Mouse (Mus musculus) kidney, embryonic 14.5 days (tissue): ENCODE measurements around the gene Rpgrip1l. TPM values are rescaled to one million over a fixed set of nuclear protein-coding genes. Genes with fewer than 3 reads are reported as not detected.
A peak's percentile ranks its signal among the peaks of the same experiment; 100 is the strongest.

ENCODE experiments used
- ATAC-seq: fragments of 200-750 bp; cut with Nextera tagmentation; 2 replicates; pipeline ENCODE4 v1.8.0; 2017; ENCODE audit warnings: moderate number of reproducible peaks, mild to moderate bottlenecking, moderate TSS enrichment, moderate library complexity; ENCODE audit not compliant: low FRiP score, low TSS enrichment
- H3K27ac ChIP-seq: fragments of 300-500 bp; sonication (generic); 2 replicates; pipeline ENCODE4 v1.5.1; 2014; ENCODE audit warnings: low read depth, mild to moderate bottlenecking, low read length, moderate library complexity, mixed read lengths
- H3K27me3 ChIP-seq: fragments of 300-500 bp; sonication (generic); 2 replicates; pipeline ENCODE4 v1.6.1; 2014; ENCODE audit warnings: mild to moderate bottlenecking, low read length; ENCODE audit not compliant: control insufficient read depth, insufficient read depth
- H3K36me3 ChIP-seq: fragments of 300-500 bp; sonication (generic); 2 replicates; pipeline ENCODE4 v1.6.1; 2014; ENCODE audit warnings: low read length, mixed read lengths; ENCODE audit not compliant: control insufficient read depth, insufficient read depth
- H3K4me1 ChIP-seq: fragments of 300-500 bp; sonication (generic); 2 replicates; pipeline ENCODE4 v1.6.1; 2014; ENCODE audit warnings: low read length, mixed read lengths; ENCODE audit not compliant: control insufficient read depth, insufficient read depth
- H3K4me2 ChIP-seq: fragments of 300-500 bp; sonication (generic); replicated peaks from 2 replicates; pipeline ENCODE4 v1.6.1; 2014; ENCODE audit warnings: low read depth, mild to moderate bottlenecking, low read length
- H3K4me3 ChIP-seq: fragments of 300-500 bp; sonication (generic); 2 replicates; pipeline ENCODE4 v1.5.1; 2014; ENCODE audit warnings: mild to moderate bottlenecking, low read length
- H3K9ac ChIP-seq: fragments of 300-500 bp; sonication (generic); 2 replicates; pipeline ENCODE4 v1.6.1; 2014; ENCODE audit warnings: low read depth, mild to moderate bottlenecking, low read length, moderate library complexity
- H3K9me3 ChIP-seq: fragments of 300-500 bp; sonication (generic); 2 replicates; pipeline ENCODE4 v1.6.1; 2016; ENCODE audit warnings: low read length; ENCODE audit not compliant: control insufficient read depth
- WGBS: fragments of 180-500 bp; shearing (Covaris S2); extraction: QIAGEN DNeasy Blood & Tissue Kit; methylation state at CpG from one replicate; pipeline ENCODE4 v1.1.7; 2014; 5-methylcytosine and 5-hydroxymethylcytosine counted together
- polyA plus RNA-seq: library from polyadenylated mRNA; unstranded; fragments of >200 nt; fragmentation: Nextera tagmentation; extraction: Ambion mirVana; gene quantifications from 2 replicates; pipeline ENCODE4 v1.2.1, GENCODE M21; 2014

Rpgrip1l gene
- polyA plus RNA-seq, 1 experiment from 2014 or later: 14.3 TPM

GRCm38 (mm10) chr8:91196661-91197060, 116.4 kb downstream of the Rpgrip1l start:
- Histone ChIP-seq H3K4me2 (no peak overlapping the region), H3K9ac (no peak overlapping the region), H3K4me3 (no peak overlapping the region), H3K36me3 (no peaks in the 10 kb centered on the region), H3K27ac (no peak overlapping the region), H3K9me3 (no peaks in the 10 kb centered on the region), H3K27me3 (peaks cover 2% of the 10 kb centered on the region; the same call in 1 of the 2 replicates), H3K4me1 (no peaks in the 10 kb centered on the region)
- no peak for ATAC-seq
- 86% methylated on average over 12 of the region's 12 CpGs for WGBS

GRCm38 (mm10) chr8:91194081-91194480, 119.0 kb downstream of the Rpgrip1l start:
- Histone ChIP-seq H3K9me3 (no peaks in the 10 kb centered on the region), H3K9ac (no peak overlapping the region), H3K4me3 (no peak overlapping the region), H3K4me1 (no peaks in the 10 kb centered on the region), H3K4me2 (no peak overlapping the region), H3K27ac (no peak overlapping the region), H3K27me3 (peaks cover 13% of the 10 kb centered on the region; the same call in 1 of the 2 replicates), H3K36me3 (no peaks in the 10 kb centered on the region)
- 79% methylated on average over 2 of the region's 2 CpGs for WGBS
- no peak for ATAC-seq

DNA sequence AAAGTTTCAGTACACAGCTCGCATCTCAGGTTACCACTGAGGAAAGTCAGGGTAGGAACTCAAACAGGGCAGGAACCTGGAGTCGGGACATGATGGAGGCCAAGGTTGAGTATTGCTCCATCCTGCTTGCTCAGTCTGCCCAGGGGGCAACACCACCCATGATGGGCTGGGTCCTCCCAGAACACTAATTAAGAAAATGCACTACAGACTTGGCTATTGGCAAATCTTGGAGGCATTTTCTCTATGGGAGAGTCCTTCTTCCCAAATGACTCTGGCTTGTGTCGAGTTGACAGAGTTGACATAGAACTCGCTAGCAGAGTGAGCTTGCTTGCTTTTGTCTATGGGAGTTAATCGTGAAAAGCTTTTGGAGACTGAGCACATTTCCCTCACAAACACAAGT, 120.1 kb downstream of the Rpgrip1l start:
- Histone ChIP-seq H3K9ac (no peak overlapping the region), H3K27me3 (peaks cover 13% of the 10 kb centered on the region; the same call in 1 of the 2 replicates), H3K4me2 (no peak overlapping the region), H3K36me3 (no peaks in the 10 kb centered on the region), H3K4me1 (no peaks in the 10 kb centered on the region), H3K9me3 (no peaks in the 10 kb centered on the region), H3K4me3 (no peak overlapping the region), H3K27ac (no peak overlapping the region)
- 82% methylated on average over 5 of the region's 5 CpGs for WGBS
- ATAC-seq: no peak

DNA sequence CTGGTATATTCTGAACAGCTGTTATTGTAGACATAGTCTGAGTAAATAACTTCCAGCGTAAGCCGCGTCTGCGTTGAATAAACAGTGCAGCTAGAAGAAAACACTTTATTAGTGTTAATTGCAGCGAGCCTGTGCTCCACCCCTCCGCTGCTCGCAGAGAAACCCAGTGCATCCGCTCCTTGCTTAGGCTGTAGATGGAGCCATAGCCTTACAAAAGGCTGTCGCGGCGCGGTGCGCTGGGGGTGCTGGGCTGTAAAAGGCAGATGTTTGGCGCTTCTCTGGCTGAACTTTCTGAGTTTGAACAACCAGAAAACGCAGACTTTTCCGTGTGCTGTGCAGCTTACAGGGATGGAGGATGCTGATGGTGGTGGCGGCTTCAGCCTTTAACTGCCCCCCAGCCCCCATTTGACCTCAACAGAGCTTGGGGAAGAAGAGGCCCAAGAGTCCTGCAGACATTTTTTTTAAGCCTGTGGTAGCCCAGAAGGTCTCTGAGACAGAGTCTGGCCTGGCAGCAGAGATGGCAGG, 122.2 kb downstream of the Rpgrip1l start:
- no peaks in the 10 kb centered on the region for H3K4me1 ChIP-seq
- peak overlapping the region; percentile 27; the same call in 1 of the 2 replicates for H3K4me2 ChIP-seq
- peaks cover 13% of the 10 kb centered on the region; the same call in 1 of the 2 replicates for H3K27me3 ChIP-seq
- peak; percentile 85 for ATAC-seq
- no peak overlapping the region for H3K27ac ChIP-seq
- H3K4me3 ChIP-seq: no peak overlapping the region
- WGBS: 3% methylated on average over 17 of the region's 17 CpGs
- H3K9ac ChIP-seq: no peak overlapping the region
- peaks cover 2% of the 10 kb centered on the region; the same call in 1 of the 2 replicates for H3K9me3 ChIP-seq
- no peaks in the 10 kb centered on the region for H3K36me3 ChIP-seq

- Histone ChIP-seq H3K9me3 (peaks cover 4% of the 10 kb centered on the region; the same call in 1 of the 2 replicates), H3K4me3 (no peak overlapping the region), H3K27ac (no peak overlapping the region), H3K27me3 (peaks cover 13% of the 10 kb centered on the region; the same call in 1 of the 2 replicates), H3K4me2 (no peak overlapping the region), H3K4me1 (no peaks in the 10 kb centered on the region), H3K9ac (no peak overlapping the region), H3K36me3 (no peaks in the 10 kb centered on the region)
- ATAC-seq: no peak
- WGBS: 46% methylated on average over 10 of the region's 11 CpGs
These were observed 124.9 kb downstream of the Rpgrip1l start for GRCm38 (mm10) chr8:91188152-91188551.

DNA sequence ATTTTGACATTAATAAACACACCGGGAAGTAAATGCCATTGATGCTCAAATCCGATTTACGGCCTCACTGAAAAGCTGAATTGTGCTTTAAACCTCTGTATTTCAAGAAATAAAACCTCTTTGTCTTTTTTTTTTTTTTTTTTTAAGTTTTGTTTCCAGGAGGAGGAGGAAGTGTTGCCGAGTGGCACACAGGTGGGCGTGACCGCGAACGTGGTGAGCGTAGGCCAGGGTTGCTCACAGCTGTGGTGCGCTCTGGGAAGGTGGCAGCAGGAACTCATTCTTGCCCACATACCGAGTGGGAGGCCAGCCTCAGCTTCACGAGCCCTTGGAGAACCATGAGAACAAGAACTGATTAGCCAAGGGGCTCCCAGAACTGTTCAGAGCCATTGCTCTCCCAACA, 126.7 kb downstream of the Rpgrip1l start:
- Histone ChIP-seq H3K9me3 (peaks cover 4% of the 10 kb centered on the region; the same call in 1 of the 2 replicates), H3K9ac (no peak overlapping the region), H3K4me2 (no peak overlapping the region), H3K4me1 (no peaks in the 10 kb centered on the region), H3K4me3 (no peak overlapping the region), H3K27me3 (peaks cover 11% of the 10 kb centered on the region; the same call in 1 of the 2 replicates), H3K36me3 (no peaks in the 10 kb centered on the region), H3K27ac (no peak overlapping the region)
- ATAC-seq: no peak
- 68% methylated on average over 12 of the region's 12 CpGs for WGBS

DNA sequence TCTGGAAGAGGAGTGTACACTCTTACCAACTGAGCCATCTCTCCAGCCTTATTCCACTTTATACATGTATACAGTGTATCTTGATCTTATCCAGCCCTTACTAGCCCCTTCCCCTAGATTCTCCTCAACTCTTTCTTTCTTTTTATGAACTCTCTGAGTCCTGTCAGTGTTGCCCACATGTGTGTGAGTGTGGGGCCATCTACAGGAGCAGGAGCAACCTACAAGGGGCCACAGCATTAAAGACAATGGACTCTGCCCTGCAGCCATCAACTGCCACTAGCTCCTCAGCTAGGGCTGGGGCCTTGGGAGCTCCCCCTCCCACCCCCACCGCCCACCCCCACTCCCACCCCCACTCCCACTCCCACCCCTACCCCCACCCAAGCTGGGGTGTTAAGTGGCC, 135.4 kb downstream of the Rpgrip1l start:
- no peaks in the 10 kb centered on the region for H3K9me3 ChIP-seq
- ATAC-seq: no peak
- no peak overlapping the region for H3K27ac ChIP-seq
- H3K4me3 ChIP-seq: no peak overlapping the region
- H3K27me3 ChIP-seq: no peaks in the 10 kb centered on the region
- H3K4me1 ChIP-seq: no peaks in the 10 kb centered on the region
- H3K9ac ChIP-seq: no peak overlapping the region
- H3K36me3 ChIP-seq: no peaks in the 10 kb centered on the region
- no peak overlapping the region for H3K4me2 ChIP-seq
- WGBS: 50% methylated on average over 1 of the region's 1 CpGs

- no peak overlapping the region for H3K4me2 ChIP-seq
- no peaks in the 10 kb centered on the region for H3K36me3 ChIP-seq
- H3K27ac ChIP-seq: no peak overlapping the region
- WGBS: 77% methylated on average over 14 of the region's 14 CpGs
- ATAC-seq: no peak
- no peaks in the 10 kb centered on the region for H3K4me1 ChIP-seq
- no peaks in the 10 kb centered on the region for H3K9me3 ChIP-seq
- H3K9ac ChIP-seq: no peak overlapping the region
- no peaks in the 10 kb centered on the region for H3K27me3 ChIP-seq
- H3K4me3 ChIP-seq: no peak overlapping the region
These were observed 136.9 kb downstream of the Rpgrip1l start for GRCm38 (mm10) chr8:91176176-91176575.

GRCm38 (mm10) chr8:91171605-91172004, 141.5 kb downstream of the Rpgrip1l start:
- no peak overlapping the region for H3K27ac ChIP-seq
- H3K4me1 ChIP-seq: 0 out of 2 replicates have a peak, but pooled peaks cover 3% of the 10 kb centered on the region
- 35% methylated on average over 13 of the region's 13 CpGs for WGBS
- no peaks in the 10 kb centered on the region for H3K36me3 ChIP-seq
- no peak overlapping the region for H3K4me2 ChIP-seq
- H3K27me3 ChIP-seq: no peaks in the 10 kb centered on the region
- ATAC-seq: no peak
- no peaks in the 10 kb centered on the region for H3K9me3 ChIP-seq
- no peak overlapping the region for H3K9ac ChIP-seq
- H3K4me3 ChIP-seq: no peak overlapping the region
